Mouse (Mus musculus) heart, adult 2 months (tissue): Measurements from ENCODE around the gene 1600014C23Rik.

Source experiments
- CTCF ChIP-seq: fragments of 200-600 bp; IDR thresholded peaks from 2 replicates; pipeline ENCODE4 v1.8.1; 2022; ENCODE audit warnings: antibody characterized with exemption, mild to moderate bottlenecking, moderate library complexity
- EP300 ChIP-seq: fragments of 200-500 bp; IDR thresholded peaks from 2 replicates; pipeline ENCODE4 v1.6.1; 2011; ENCODE audit warnings: low read depth, low read length, control low read depth; ENCODE audit not compliant: insufficient read depth
- POLR2A ChIP-seq: fragments of 200-500 bp; IDR thresholded peaks from 2 replicates; pipeline ENCODE4 v1.6.1; 2011; ENCODE audit warnings: mild to moderate bottlenecking, low read depth, low read length, control low read depth; ENCODE audit not compliant: insufficient read depth

- TF ChIP-seq EP300 (no peak), CTCF (no peak), POLR2A (no peak)
These were observed 13.1 kb upstream of the 1600014C23Rik start for GRCm38 (mm10) chr17:45746755-45747154.
